Mouse (Mus musculus) CD4-positive, CD25-positive, alpha-beta regulatory T cell, adult 4 months (primary cell): Measurements from ENCODE around the gene Rtp4. TPM values are rescaled to one million over a fixed set of nuclear protein-coding genes. Genes with fewer than 3 reads are reported as not detected.

Source experiments
- ATAC-seq: one replicate; pipeline ENCODE4 v1.8.0; 2017
- polyA plus RNA-seq, 2 experiments: library from polyadenylated mRNA; unstranded; fragments of 100-300 nt; shearing (Covaris generic); gene quantifications; one replicate each; pipeline ENCODE4 v1.2.1; 2017

Gene Rtp4
- polyA plus RNA-seq, result 100 to 1,000 TPM; 169 to 171 TPM

DNA sequence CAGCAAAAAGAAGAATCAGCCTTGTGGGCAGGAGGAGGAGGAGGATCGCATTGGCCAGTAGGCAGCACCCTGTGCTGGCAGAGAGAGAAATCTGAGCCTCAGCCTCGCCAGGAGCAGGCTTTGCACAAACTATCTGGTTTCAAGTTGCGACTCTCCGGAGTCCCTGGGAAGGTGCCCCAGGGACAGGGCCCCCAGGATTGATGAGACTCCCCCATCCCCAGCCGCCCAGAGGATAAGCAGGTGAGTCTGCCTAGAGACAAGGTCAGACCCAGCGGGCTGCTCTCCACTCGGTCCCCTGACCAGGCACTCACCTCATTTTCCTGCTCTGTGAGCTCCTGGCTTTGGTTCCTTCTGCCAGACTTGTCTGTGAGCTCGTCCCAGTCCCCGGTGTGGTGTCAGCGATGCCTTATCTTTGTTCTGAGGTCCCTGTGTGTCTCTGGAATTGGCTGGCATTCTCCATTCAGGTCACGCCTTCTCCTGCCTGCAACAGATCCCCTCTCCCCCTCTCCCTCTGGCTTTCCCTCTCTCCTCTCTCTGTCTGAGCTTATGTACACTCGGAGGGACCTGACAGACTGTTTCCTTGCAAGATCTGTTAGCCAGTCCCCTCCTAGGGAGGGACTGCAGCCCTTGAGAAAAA, at the start of gene Rtp4, which contains the start of gene Masp1:
Gene Rtp4 (plus strand): TSS at position 57 of the 637 bp plus-strand sequence.
Gene Masp1 (minus strand): TSS at position 581 of the 637 bp plus-strand sequence.
- no peak for ATAC-seq

DNA sequence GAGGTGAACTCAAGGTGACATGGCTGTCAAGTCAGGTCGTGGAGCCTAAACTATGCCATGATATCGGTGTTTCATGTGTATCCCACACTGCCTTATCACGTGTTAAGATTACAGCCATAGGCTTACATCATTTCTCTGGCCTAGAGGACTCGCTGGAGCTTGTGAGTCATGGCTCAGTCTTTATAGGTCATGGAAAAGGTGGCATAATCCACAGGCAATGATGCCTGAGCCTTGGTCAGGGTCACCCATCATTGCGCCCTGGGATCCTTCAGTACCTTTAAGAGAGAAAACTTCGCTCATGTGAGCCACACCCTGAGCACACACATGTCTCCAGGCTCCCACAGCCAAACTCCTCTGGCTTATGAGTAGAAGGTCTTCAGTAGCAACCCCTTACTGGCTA, 48.5 kb upstream of the Rtp4 start:
- no peak for ATAC-seq

DNA sequence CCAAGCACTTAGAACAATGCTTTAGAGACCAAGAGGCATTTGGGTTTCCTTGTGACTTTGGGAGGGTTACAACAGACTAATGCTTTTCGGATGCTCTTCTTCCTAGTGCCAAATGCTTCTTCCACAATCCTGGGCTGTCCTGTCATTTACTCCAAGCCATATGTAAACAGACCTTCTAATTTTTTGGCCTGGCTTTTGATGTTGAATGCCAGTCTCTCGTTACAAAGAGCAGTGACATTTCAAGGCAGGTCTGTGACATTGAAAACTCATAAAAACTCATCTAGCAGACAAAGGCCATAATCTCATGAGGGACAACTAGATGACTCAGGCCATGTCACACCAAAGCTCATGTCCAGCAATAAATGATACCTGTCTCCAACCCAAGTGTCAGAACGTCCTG, 48.0 kb upstream of the Rtp4 start:
- ATAC-seq, result no peak

DNA sequence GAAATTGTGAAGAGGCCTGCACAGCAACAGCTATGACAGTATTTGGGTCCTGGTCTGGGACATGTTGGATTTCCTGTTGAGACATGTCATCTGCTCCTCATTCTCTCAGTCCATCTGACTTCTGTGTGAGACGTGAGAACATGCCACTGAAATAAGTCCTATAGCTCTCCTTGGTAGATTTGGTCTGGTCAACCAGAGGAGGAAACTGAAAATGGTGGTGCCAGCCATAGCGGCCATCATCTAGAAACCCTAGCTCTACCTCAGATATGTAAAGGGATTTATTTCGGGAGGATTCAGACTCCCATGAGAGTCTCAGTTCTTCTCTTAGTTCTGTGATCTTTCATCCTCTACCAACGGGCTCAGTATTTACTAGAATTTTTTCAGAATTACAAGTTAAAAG, 44.4 kb upstream of the Rtp4 start:
- ATAC-seq, result no peak

DNA sequence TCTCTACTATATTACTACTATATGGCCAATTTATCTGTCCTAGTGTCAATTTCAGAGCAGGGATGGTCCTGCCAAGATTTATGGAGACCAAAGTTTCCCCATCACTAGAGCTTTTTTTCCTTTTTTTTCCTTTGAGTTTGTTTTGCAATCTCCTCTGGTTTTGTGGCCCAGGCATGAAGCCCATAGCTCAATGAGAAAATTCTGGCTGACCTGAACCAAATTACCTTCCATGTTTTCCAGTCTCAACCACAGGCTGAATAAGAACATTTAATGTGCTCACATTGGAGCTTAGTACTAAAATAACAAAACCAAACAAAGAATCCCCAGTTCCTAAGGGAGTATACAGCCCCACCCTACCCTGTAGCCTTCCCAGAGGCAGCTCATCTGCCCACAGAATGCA, 43.5 kb upstream of the Rtp4 start:
- ATAC-seq, result no peak

DNA sequence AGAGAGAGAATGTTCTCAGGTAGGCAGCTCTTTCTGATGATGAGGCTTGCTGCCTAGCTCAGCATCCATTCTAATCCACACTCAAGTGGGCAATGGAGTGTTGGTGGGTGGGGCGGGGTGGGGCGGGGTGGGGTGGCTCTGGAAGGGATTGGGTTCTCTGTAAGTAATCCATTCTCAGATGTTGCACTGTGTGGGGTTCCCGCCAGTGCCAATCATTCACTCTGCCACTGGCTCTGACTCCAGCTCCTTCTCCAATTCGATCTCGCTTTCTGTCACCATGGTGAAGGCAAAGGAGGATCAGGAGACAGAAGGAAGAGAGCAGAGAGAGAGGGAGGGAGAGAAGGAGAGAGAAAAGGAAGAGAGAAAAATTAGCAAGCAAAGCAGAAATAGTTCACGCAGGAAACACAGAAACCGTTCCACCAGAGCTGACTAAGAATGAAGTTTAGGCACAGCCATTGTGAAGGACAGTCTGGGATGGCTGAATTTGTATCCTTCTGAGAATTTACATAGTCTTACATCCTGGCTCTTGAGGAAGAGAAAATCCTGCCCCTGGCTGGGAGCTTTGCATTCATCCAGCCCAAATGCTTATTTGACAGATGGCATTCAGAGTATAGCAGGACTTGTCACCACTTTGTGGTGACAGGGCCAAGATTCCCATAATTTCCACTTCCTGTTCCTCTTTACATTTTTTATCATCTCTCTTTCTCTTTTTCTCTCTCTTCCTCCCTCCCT, 40.1 kb upstream of the Rtp4 start:
- no peak for ATAC-seq

DNA sequence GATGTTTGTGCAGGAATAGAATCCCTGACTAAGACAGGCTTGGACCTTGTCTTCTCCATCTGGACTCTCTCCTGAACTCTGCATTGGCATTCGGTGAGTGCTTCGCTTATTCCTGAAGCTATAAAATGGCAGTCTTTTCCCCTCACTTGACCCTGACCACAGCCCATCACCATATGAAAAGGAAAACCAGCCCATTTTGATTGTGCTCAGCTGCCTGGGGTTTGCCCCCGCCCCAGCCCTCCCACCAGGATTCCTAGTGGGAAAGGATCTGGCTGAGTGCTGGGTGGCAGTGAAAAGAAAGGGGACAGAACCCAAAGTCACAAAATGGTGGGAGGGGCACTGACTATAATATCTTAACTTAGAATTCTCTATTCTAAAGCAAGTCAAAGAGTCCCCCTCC, 37.9 kb upstream of the Rtp4 start:
- no peak for ATAC-seq

DNA sequence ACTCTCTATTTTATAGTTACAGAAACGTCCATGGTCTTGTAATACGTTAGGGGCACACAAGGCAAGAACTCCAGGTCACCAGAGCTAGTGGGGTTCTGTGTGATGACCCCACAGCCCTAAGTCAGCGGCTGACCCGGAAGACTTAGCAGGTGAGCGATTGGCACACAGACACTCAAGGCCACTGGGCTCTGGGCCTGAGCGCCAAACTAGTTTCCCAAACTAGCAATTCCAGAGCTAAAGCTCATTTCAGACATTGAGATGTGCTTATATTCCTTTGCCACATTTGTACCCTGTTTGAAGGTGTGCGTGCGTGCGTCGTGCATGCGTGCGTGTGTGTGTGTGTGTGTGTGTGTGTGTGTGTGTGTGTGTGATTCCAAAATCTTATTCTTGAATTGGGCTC, 37.2 kb upstream of the Rtp4 start:
- no peak for ATAC-seq

DNA sequence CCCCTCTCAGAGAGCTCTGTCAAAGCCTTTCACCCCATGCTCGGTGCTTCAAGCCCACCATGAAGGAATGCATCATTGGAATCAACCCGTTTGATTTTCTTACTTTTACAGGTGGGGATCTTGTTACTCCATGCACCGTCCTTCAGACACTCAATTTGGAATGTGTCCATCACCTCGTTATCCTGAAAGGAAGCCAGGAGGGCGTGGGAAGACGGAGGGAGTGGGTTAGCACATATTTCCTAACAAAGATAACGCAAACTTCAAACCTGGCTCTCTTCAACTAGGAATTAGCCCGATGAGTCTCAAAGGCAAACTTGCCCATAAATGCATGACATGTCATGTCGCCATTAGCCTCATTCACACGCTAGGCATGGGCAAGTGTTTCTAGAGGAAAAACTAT, 36.8 kb upstream of the Rtp4 start:
- ATAC-seq, result no peak

DNA sequence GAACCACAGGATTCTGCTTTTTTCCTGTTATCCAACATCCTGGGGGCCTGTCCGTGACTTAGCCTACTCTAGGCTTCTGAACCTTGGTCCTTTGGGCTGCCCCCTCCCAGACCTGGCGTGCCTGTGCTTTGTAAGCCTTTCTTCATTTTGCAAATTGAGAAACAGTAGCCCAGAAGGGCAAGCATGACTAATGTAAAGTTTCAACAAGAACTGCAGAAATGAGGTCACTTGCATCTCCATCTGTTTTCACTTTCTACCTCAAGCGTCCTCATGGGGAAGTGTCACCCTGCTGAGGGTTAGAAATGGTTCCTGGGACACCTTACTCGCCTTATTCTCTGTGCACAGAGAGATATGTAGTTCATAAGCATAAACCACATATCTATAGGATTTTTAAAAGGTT, 27.3 kb upstream of the Rtp4 start:
- no peak for ATAC-seq

DNA sequence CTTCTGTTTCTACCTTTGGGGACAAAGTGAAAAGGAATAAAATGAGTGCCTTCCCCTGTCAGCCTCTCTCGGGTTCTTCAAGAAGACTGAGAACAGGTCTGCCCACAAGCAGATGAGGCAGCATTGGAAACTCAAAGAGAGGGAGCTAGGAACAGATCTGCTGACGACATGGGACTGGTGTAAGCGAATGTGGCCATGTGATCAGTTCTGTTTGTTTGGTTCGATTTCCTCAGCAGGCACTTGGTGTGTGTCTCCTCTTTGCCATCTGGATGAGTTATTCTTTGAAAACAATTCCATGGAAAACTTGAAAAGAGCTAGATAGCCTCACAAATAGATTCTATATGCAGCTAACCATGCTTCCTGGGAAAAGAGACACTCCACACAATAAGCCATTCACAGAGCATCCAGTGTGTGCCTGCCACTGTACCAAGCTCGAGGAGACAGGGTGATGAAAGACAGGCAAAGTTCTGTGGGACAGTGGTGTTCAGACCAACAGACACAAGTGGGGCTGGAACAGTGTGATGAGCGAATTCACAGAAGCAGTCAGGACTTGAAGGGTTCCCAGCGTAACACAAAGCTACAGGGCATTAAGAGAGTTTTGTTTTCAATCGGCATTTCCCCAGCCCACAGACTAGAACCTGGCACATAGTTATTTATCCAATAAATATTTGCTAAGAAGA, 23.7 kb upstream of the Rtp4 start:
- no peak for ATAC-seq

DNA sequence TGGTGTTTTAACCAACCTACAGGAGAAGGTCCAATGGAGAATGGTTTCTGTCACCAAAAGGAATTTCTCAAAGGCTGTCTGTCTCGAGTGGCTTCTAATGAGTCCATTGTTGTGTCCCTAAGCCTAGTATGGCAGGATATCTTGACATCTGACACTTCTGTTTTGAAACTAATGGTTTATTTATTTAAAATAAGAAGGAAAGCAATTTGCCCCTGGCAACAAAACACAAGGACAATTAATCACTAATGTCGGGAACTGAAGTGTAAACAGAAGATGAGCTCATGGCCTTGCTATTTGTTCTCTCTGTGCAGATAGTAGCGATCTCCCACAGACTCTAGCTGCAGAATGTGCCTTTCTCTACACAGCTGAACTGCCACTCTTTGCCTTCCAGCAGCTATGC, 22.7 kb upstream of the Rtp4 start:
- no peak for ATAC-seq

DNA sequence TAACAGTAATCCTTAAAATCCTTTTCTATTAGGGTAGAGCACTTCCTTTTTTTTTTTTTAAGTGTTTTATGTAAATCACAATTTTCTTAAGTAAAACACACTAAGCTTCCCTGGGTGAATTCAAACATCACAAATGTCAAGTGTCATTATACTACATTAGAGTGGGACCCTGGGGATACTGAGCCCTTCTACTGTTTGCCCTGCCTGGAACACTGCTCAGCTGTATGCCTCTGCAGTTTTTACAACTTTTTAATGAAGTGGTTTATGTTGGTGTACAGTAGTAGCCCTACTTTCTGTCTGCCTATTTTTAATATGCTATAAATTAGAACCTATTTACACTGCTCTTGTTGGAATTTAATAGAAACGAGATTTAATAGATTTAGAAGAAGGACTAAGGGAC, 22.2 kb upstream of the Rtp4 start:
- ATAC-seq, result no peak

DNA sequence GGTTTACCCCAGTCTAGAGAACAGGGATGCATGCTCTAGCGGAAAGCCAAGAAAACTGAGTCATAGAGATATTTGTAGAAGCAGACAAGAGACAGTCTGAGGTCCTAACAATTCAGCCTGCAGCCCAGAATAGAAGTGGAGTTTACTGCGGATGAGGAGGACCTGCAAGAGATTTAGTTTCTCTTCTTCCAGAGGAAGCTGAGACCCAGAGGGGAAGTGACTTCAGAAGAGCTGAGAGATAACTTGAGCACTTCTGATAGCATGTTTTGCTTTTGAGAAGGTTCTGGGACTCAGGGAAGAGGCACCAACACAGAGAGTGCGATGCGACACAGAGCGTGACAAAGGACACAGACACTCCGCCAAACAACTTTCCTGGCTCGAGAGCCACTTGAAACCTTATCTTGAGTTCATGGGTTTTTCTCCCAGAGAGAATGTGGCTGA, 21.4 kb upstream of the Rtp4 start:
- no peak for ATAC-seq

DNA sequence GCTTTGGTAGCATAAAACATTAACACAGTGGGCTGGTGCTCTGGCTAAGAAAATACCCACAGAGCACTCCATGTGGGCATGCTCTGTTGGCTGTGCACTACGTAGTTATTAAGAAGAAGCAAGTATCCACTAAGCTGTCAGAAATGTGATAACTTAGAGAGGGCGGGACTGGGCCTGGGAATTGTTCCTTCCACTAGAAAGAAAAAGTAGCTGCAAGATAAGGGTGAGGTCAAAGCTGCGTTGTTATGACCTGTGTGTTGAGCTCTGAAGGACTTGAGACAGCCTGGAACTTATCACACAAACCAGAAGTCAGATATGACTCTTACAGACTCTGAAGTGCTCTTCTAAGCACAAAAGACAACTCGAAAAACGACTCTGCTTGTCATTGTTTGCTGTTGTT, 19.5 kb upstream of the Rtp4 start:
- no peak for ATAC-seq

DNA sequence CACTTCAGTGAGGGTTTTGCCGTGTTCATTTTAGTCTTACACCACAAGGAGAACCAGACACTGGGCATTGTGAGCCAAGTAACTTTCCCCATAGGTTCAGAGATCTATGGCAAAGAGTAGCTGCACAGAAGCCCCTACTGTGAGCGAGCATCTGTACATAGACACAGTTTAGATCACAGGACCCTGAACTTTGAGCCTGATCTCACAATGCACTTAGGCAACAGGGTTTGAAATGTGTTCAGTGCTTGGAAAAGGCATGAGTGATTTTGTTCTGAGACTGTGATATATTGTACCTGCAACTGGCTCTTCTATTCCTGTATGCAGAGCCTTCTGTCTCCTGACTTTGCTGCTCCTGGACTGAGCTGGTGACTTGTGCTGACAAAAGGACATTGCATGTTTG, 18.8 kb upstream of the Rtp4 start:
- ATAC-seq, result no peak

DNA sequence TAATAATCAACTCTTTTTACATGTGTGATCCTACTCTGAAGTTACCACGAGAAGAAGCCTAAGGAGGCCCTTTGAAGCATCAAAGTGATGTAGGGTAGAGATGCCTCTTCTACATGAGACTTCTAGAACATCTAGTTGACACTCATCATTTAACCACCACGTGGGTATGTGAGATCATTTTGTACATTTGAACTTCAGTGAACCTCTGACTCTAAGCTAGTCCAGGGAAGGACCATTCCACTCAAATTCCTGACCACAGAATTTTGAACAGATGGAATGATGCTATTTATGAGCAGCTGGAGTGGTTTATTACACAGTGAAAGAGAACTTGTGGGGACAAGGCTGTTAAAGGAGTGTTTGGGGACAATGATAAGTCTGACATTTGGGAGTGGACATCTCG, 17.6 kb upstream of the Rtp4 start:
- ATAC-seq, result no peak

DNA sequence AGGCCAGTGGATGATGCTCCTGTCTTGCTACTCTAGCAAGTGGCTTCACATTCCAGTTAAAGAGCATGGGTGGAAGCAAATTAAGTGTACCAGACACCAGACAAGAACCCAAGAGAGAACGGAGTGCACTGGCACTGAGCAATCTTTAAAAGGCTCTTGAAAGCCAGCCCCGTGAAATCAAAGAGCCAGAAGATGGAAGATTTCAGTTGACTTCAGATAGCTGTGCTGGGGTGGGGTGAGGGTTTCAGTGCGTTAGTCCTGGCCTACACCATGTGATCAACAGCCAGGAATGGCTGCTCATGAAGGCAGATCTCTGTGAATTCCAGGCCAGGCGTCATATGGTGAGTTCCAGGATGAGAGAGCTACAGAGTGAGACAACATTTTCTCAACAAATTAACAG, 16.7 kb upstream of the Rtp4 start:
- no peak for ATAC-seq

DNA sequence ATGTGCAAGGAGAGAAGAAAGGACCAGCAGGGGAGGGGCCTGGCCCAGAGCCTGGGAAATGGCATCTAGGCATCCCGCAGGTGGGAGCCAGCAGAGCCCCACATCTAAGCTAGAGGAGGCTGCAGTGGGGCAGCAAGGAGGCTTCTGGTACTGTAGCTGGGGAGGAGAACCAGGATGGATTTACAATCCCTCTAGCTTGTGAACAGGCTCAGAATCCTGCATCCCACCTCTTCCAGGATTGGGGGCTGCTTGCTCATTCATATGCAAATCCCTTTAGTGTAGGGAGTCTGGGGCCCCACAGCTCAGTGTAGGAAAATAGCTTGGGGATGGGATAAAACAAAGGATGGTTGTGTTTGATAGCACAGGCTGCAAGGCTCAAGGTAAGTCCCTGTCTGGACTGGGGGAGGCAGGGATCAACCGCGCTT, 15.8 kb upstream of the Rtp4 start:
- no peak for ATAC-seq

DNA sequence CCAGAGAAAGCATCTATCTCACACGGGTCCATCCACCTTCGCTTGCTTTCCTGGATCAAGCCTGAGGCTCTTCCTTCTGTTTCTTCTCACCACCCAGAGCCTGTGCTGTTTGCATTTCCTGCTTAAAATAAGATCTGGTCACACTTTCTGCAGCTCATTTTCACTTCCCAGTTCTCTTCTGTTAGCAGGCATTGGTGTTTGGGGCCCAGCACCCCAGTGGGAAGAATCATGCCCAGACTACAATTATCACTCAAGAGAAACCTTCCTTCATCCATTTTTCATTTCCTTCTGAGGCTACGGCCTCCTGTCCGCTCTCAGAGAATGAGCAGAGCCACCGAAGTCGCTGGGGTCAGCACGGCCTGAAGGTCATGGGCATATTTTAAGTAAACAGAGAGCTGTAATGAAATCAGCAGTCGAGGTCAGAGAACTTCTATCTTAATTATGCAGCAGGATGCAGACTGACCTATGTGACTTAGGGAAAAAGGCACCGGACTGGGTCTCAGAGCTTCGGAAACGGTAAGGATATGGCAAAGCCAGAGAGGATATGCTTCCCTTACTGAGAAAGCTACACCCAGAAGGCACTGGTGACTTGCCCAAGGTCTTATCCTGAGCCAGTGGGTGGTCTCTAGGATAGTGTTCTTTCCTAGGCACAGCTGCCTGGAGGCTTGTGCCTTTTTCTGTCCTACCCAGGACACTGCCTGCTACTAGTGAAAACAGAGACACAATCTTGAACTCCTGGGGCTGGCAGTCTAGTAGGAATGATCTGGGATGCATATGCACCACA, 14.0 kb upstream of the Rtp4 start:
- no peak for ATAC-seq

DNA sequence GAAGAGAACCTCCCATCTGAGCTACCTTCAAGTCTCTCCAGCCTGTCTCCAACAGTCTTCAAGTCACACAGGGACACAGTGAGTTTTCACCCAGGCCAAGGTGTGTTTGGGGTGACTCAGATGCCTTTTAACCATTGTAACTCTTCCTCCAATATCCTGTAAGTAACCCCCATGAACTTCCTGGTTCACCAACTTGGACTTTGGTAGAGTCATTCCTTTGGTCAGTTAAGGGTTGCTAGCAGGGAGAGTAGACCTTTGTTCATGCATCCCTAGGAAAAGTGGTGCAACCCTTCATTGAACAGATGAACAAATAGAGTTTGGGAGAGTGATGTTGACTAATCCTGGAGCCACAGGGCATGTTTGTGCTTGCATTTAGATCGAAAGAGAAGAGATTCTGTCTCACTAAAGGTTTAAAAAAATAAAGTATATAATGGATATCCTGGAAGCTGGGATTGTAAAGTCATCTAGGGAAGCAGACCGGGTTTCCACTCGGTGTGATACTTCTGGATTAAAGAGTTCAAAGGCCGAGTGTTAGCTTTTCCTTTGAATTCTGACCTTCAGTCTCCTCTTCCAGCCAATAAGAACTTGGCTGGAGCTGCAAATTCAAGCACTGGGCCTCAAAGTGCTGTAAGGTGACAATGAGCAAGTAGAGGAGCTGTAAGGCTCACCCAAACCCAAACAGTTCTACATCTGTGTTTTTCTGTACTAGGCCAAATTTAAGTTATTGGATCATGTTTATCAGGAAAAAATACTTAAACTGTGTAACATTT, 8.7 kb upstream of the Rtp4 start:
- no peak for ATAC-seq

DNA sequence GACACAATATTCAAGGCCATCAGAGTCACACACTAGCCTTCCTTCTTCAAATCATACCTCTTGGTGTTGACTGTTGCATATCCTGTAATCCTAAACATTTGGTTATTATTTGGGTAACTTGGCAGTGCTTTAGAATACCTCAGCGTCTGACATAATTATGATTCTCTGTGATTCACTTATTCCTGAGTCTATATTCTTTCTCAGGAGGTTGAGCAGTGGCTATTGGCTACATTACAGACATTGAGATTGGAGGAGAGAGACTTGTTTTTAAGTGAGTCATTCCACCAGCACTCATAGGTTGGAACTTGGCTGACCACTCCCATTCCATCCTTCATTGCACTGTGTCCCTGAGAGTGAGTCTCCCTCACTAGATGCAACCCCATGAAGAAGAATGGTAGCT, 6.7 kb upstream of the Rtp4 start:
- no peak for ATAC-seq
